Mouse (Mus musculus) T-helper 17 cell (primary cell): ENCODE measurements at regions not wholly inside any gene's neighbourhood (a gene's known extent, or its start where the extent isn't known, plus 50 kb on each side); places are given as distances from the start of the nearest gene placed in this dataset.

ENCODE experiments used
- in situ Hi-C, 2 experiments: fragments of 300-600 bp; cut with MboI, MseI; formaldehyde crosslinking; loops; 1 replicate in 1 of 2; 2 replicates in 1 of 2; pipeline ENCODE4 v1.15.1; 2025; ENCODE audit warnings: high pct_unique_total_duplicates in 2 of 2

GRCm38 (mm10) chr12:94468027-94468426, 1224.0 kb upstream of the Flrt2 start:
- in situ Hi-C loops, result no loop called here

- in situ Hi-C loops, result no loop called here
Observed at GRCm38 (mm10) chr12:94468609-94469008, 1223.4 kb upstream of the Flrt2 start.

GRCm38 (mm10) chr12:94469850-94470249, 1222.2 kb upstream of the Flrt2 start:
- in situ Hi-C loops, result loop anchor here in 1 of 2 experiments (10.0 kb wide), 1 partner anchor 575 kb away; no protein-coding TSS in a partner anchor

- in situ Hi-C loops, result loop anchor here in 1 of 2 experiments (10.0 kb wide), 1 partner anchor 576 kb away; no protein-coding TSS in a partner anchor
Observed at GRCm38 (mm10) chr12:94470981-94471380, 1221.0 kb upstream of the Flrt2 start.

GRCm38 (mm10) chr12:94488721-94489120, 1203.3 kb upstream of the Flrt2 start:
- in situ Hi-C loops, result no loop called here

GRCm38 (mm10) chr12:94508099-94508498, 1183.9 kb upstream of the Flrt2 start:
- in situ Hi-C loops, result no loop called here

- in situ Hi-C loops, result no loop called here
Observed at GRCm38 (mm10) chr12:94509855-94510254, 1182.2 kb upstream of the Flrt2 start.

- in situ Hi-C loops, result no loop called here
Observed at GRCm38 (mm10) chr12:94544706-94545105, 1147.3 kb upstream of the Flrt2 start.

GRCm38 (mm10) chr12:94560374-94561194, 1131.4 kb upstream of the Flrt2 start:
- in situ Hi-C loops, result no loop called here

GRCm38 (mm10) chr12:94574981-94575380, 1117.0 kb upstream of the Flrt2 start:
- in situ Hi-C loops, result no loop called here

- in situ Hi-C loops, result no loop called here
Observed at GRCm38 (mm10) chr12:94580345-94580744, 1111.7 kb upstream of the Flrt2 start.

GRCm38 (mm10) chr12:94584309-94584708, 1107.7 kb upstream of the Flrt2 start:
- in situ Hi-C loops, result no loop called here

- in situ Hi-C loops, result no loop called here
Observed at GRCm38 (mm10) chr12:94587031-94587430, 1105.0 kb upstream of the Flrt2 start.

GRCm38 (mm10) chr12:94588599-94588998, 1103.4 kb upstream of the Flrt2 start:
- in situ Hi-C loops, result no loop called here

GRCm38 (mm10) chr12:94589033-94589432, 1103.0 kb upstream of the Flrt2 start:
- in situ Hi-C loops, result no loop called here

GRCm38 (mm10) chr12:94605566-94605965, 1086.5 kb upstream of the Flrt2 start:
- in situ Hi-C loops, result no loop called here

- in situ Hi-C loops, result no loop called here
Observed at GRCm38 (mm10) chr12:94636555-94636954, 1055.5 kb upstream of the Flrt2 start.

- in situ Hi-C loops, result no loop called here
Observed at GRCm38 (mm10) chr12:94640153-94640552, 1051.9 kb upstream of the Flrt2 start.

GRCm38 (mm10) chr12:94645302-94645701, 1046.7 kb upstream of the Flrt2 start:
- in situ Hi-C loops, result no loop called here

GRCm38 (mm10) chr12:94670035-94670434, 1022.0 kb upstream of the Flrt2 start:
- in situ Hi-C loops, result no loop called here

GRCm38 (mm10) chr12:94674925-94675324, 1017.1 kb upstream of the Flrt2 start:
- in situ Hi-C loops, result no loop called here

GRCm38 (mm10) chr12:94691341-94692029, 1000.5 kb upstream of the Flrt2 start:
- in situ Hi-C loops, result no loop called here

- in situ Hi-C loops, result loop anchor here in 1 of 2 experiments (10.0 kb wide), 1 partner anchor 1397 kb away; no protein-coding TSS in a partner anchor
Observed at GRCm38 (mm10) chr12:94731391-94731790, 960.6 kb upstream of the Flrt2 start.
